Mouse (Mus musculus): Measurements from ENCODE around the gene Scn1a. TPM values are rescaled to one million over a fixed set of nuclear protein-coding genes. Genes with fewer than 3 reads are reported as not detected.

Scn1a gene
- 0.24 and 0.27 TPM in 2 replicates for polyA plus RNA-seq (2015; fragmentation: Nextera tagmentation; extraction: Ambion mirVana)

DNA sequence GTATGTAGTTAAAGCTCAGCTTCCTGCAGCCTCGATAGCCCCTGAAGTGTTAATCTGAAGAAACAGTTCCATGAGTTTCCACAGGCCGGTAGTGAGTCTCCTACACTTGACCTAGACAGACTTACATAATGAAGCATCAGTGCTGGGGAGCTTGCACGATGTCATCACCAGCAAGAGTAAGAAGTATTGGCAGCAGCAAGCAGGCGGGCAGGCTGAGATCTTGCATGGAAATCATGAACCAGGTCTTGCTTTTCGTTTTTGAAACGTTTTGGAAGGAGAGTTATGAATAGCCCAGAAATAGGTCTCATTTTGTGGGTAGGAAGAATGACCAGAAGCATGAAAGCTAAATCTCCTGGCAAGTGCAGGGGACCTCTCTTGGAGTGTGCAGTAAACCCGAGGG lies at the start of gene Scn1a:
Gene Scn1a, minus strand, starts transcription at position 130 of the 400 bp plus-strand sequence.
- ATAC-seq (ENCODE audit: insufficient read depth, low FRiP score, low read depth) = no peak
- H3K9ac ChIP-seq = no peak within 1 kb of the TSS; the same call in 1 of the 2 replicates
- 11% methylated on average over 7 of the region's 7 CpGs for WGBS
- peak within 1 kb of the TSS; percentile 1; the same call in 1 of the 2 replicates for H3K4me3 ChIP-seq (replicated peaks)
- no peaks in the 10 kb centered on the region for H3K36me3 ChIP-seq
- H3K4me1 ChIP-seq = peaks cover 6% of the 10 kb centered on the region
- no peak within 1 kb of the TSS for H3K27ac ChIP-seq
- H3K27me3 ChIP-seq (replicated peaks) = no peaks in the 10 kb centered on the region
- peak within 1 kb of the TSS; percentile 38 for H3K4me2 ChIP-seq
- H3K9me3 ChIP-seq = no peaks in the 10 kb centered on the region

GRCm38 (mm10) chr2:66478395-66478794 lies 37.8 kb upstream of the Scn1a start:
- ATAC-seq (ENCODE audit: insufficient read depth, low FRiP score, low read depth) = no peak; the same call in 1 of the 2 replicates
- WGBS = 52% methylated on average over 2 of the region's 2 CpGs
- no peaks in the 10 kb centered on the region for H3K27me3 ChIP-seq (replicated peaks)
- no peak overlapping the region for H3K4me3 ChIP-seq (replicated peaks)
- no peaks in the 10 kb centered on the region for H3K4me1 ChIP-seq
- no peak overlapping the region for H3K4me2 ChIP-seq
- H3K36me3 ChIP-seq = no peaks in the 10 kb centered on the region
- no peak overlapping the region for H3K27ac ChIP-seq
- no peaks in the 10 kb centered on the region for H3K9me3 ChIP-seq
- H3K9ac ChIP-seq = no peak overlapping the region

GRCm38 (mm10) chr2:66473181-66473822 lies 32.7 kb upstream of the Scn1a start:
- no peak overlapping the region for H3K4me2 ChIP-seq
- WGBS = 52% methylated on average over 3 of the region's 3 CpGs
- H3K27ac ChIP-seq = no peak overlapping the region
- no peaks in the 10 kb centered on the region for H3K36me3 ChIP-seq
- no peaks in the 10 kb centered on the region for H3K4me1 ChIP-seq
- H3K9me3 ChIP-seq = no peaks in the 10 kb centered on the region
- H3K4me3 ChIP-seq (replicated peaks) = no peak overlapping the region
- H3K27me3 ChIP-seq (replicated peaks) = no peaks in the 10 kb centered on the region
- no peak overlapping the region for H3K9ac ChIP-seq
- no peak for ATAC-seq (ENCODE audit: insufficient read depth, low FRiP score, low read depth)

- H3K4me1 ChIP-seq = no peaks in the 10 kb centered on the region
- no peak overlapping the region for H3K9ac ChIP-seq
- WGBS = 67% methylated on average over 3 of the region's 3 CpGs
- no peaks in the 10 kb centered on the region for H3K9me3 ChIP-seq
- no peak overlapping the region for H3K4me2 ChIP-seq
- ATAC-seq (ENCODE audit: insufficient read depth, low FRiP score, low read depth) = no peak
- no peak overlapping the region for H3K27ac ChIP-seq
- no peaks in the 10 kb centered on the region for H3K36me3 ChIP-seq
- no peak overlapping the region for H3K4me3 ChIP-seq (replicated peaks)
- H3K27me3 ChIP-seq (replicated peaks) = no peaks in the 10 kb centered on the region
Measured at GRCm38 (mm10) chr2:66465484-66465883, 24.8 kb upstream of the Scn1a start.

DNA sequence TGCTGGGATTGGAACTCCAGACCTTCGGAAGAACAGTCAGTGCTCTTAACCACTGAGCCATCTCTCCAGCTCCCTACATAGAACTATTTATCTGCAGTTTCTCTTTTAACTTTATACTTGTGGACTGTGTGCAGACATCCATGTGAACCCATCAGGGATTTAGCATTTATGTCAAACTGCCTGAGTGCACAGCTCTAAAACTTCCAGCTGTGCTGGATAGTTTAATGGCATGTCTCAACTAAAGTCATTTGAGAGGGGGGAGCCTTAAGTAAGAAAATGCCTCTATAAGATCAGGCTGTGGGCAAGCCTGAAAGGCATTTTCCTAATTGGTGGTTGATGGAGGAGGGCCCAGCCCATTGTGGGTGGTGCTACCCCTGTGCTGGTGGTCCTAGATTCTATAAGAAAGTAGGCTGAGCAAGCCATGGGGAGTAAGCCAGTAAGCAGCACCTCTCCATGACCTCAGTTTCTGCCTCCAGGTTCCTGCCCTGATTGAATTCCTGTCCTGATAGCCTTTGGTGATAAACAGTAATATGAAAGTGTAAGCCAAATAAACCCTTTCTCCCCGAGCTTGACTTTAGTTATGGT lies 24.3 kb upstream of the Scn1a start:
- no peak for ATAC-seq (ENCODE audit: insufficient read depth, low FRiP score, low read depth)
- H3K27ac ChIP-seq = no peak overlapping the region

GRCm38 (mm10) chr2:66463916-66464315 lies 23.3 kb upstream of the Scn1a start:
- no peaks in the 10 kb centered on the region for H3K9me3 ChIP-seq
- H3K4me2 ChIP-seq = no peak overlapping the region
- H3K9ac ChIP-seq = no peak overlapping the region
- H3K27ac ChIP-seq = no peak overlapping the region
- 91% methylated on average over 6 of the region's 6 CpGs for WGBS
- H3K36me3 ChIP-seq = no peaks in the 10 kb centered on the region
- no peaks in the 10 kb centered on the region for H3K27me3 ChIP-seq (replicated peaks)
- H3K4me1 ChIP-seq = no peaks in the 10 kb centered on the region
- H3K4me3 ChIP-seq (replicated peaks) = no peak overlapping the region
- no peak for ATAC-seq (ENCODE audit: insufficient read depth, low FRiP score, low read depth)

More for the DNA sequence above, 24.3 kb upstream of the Scn1a start:
- WGBS = 70% methylated on average over 2 of the region's 2 CpGs
- Histone ChIP-seq H3K9me3 (no peaks in the 10 kb centered on the region), H3K4me1 (no peaks in the 10 kb centered on the region), H3K27me3 (replicated peaks) (no peaks in the 10 kb centered on the region), H3K36me3 (no peaks in the 10 kb centered on the region), H3K9ac (no peak overlapping the region), H3K4me3 (replicated peaks) (no peak overlapping the region), H3K4me2 (no peak overlapping the region)

- Histone ChIP-seq H3K27ac (no peak overlapping the region), H3K9ac (no peak overlapping the region), H3K4me3 (replicated peaks) (no peak overlapping the region), H3K9me3 (no peaks in the 10 kb centered on the region), H3K4me1 (no peaks in the 10 kb centered on the region), H3K4me2 (no peak overlapping the region), H3K27me3 (replicated peaks) (no peaks in the 10 kb centered on the region), H3K36me3 (no peaks in the 10 kb centered on the region)
- WGBS = 89% methylated on average over 1 of the region's 1 CpGs
- no peak for ATAC-seq (ENCODE audit: insufficient read depth, low FRiP score, low read depth)
Measured at GRCm38 (mm10) chr2:66462458-66462857, 21.8 kb upstream of the Scn1a start.

DNA sequence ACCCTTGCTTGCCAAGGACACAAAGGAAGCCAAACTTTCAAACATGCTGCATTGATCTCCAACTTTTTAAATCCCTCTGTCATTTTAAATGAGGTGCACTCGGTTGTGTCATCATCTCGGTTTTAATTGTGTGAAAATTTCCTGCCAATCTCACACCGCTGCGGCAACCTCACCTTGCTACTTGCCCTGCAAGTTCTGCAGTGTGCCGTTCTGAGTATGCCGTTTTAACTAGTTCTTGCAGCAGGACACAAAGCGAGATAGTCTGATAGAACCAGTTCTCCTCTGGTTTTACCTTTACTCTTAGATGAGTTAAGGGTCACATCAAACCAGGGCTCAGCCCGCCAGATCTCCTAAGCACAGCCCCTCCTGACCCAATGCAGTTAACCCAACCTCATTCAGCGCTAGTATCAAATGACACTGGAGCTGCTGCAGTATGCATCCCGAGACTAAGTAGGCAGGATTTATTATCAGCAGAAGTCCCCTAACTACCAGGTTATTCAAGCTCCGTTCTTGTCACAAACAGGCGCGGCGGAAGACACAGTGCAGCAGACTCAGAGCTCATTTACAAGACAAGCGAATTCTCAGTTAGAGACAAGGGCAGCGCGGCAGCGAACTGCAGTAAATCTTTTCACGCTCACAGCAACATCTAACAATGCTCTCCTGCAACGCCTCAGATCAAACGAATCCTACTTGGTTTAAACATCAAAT lies 722 bp downstream of the Scn1a start:
- H3K4me3 ChIP-seq (replicated peaks) = peak overlapping the region; percentile 1; the same call in 1 of the 2 replicates
- ATAC-seq (ENCODE audit: insufficient read depth, low FRiP score, low read depth) = no peak

GRCm38 (mm10) chr2:66436286-66436685 lies 4.4 kb downstream of the Scn1a start:
- WGBS = 75% methylated on average over 3 of the region's 3 CpGs
- no peaks in the 10 kb centered on the region for H3K36me3 ChIP-seq
- H3K4me2 ChIP-seq = no peak overlapping the region
- H3K27me3 ChIP-seq (replicated peaks) = no peaks in the 10 kb centered on the region
- no peak overlapping the region for H3K9ac ChIP-seq
- peaks cover 6% of the 10 kb centered on the region for H3K4me1 ChIP-seq
- no peak overlapping the region for H3K27ac ChIP-seq
- H3K4me3 ChIP-seq (replicated peaks) = no peak overlapping the region
- H3K9me3 ChIP-seq = no peaks in the 10 kb centered on the region
- ATAC-seq (ENCODE audit: insufficient read depth, low FRiP score, low read depth) = no peak

More for the DNA sequence above, 722 bp downstream of the Scn1a start:
- H3K4me2 ChIP-seq = peak overlapping the region; percentile 38
- H3K4me1 ChIP-seq = peaks cover 6% of the 10 kb centered on the region
- no peak overlapping the region for H3K27ac ChIP-seq
- WGBS = 7% methylated on average over 21 of the region's 21 CpGs
- H3K36me3 ChIP-seq = no peaks in the 10 kb centered on the region
- no peaks in the 10 kb centered on the region for H3K27me3 ChIP-seq (replicated peaks)
- H3K9ac ChIP-seq = no peak overlapping the region
- H3K9me3 ChIP-seq = no peaks in the 10 kb centered on the region

- no peaks in the 10 kb centered on the region for H3K9me3 ChIP-seq
- H3K27ac ChIP-seq = no peak overlapping the region
- 0 out of 2 replicates have a peak, but pooled peaks cover 7% of the 10 kb centered on the region for H3K4me1 ChIP-seq
- peak overlapping the region; percentile 87 for H3K4me2 ChIP-seq
- WGBS = under 1% methylated on average over 14 of the region's 14 CpGs
- peak; percentile 43; the same call in 1 of the 2 replicates for ATAC-seq (ENCODE audit: insufficient read depth, low FRiP score, low read depth)
- H3K9ac ChIP-seq = no peak overlapping the region
- peaks cover 14% of the 10 kb centered on the region; the same call in 1 of the 2 replicates for H3K27me3 ChIP-seq (replicated peaks)
- no peaks in the 10 kb centered on the region for H3K36me3 ChIP-seq
- H3K4me3 ChIP-seq (replicated peaks) = peak overlapping the region; percentile 46
Measured at GRCm38 (mm10) chr2:66409740-66410290, 30.8 kb downstream of the Scn1a start.

DNA sequence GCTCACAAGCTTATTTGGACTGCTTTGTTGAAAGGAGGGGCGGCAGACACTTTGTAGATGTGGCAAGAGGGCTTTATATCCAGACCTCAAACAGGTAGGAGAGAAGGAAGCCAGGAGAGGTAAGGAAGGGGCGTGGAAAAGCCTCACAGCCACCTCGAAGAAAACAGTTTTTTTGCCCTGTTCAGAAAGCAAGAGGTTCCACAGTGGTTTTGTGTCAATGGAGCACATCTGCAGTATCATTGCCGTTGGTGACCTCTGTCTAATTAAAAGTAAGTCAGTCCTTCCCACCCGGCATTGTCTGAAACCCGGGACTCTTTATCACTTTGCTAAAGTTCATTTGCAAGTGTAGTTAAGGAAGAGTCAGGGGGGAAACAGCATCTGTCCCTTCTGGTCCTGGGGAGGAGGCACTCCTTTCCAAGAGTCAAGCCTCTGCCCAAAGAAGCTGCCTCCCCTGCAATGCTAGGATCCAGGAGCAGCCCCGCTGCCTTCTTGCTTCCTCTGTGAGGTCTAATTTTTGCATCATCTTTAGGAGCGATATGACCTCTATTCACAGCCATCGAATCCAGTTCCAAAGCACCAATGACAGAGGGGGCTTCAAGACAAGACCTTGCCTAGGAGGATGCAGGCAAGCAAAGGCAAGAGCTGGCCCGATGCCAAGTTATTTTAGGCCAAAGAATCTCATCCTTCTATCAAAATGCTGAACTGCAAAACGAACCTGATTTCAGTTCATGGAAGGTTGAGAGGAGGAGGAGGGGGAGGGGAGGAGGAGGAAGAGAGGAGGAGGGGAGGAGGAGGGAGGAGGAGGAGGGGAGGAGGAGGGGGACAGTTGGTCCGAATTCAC lies 31.5 kb downstream of the Scn1a start:
- Histone ChIP-seq H3K9me3 (no peaks in the 10 kb centered on the region), H3K4me2 (peak overlapping the region; percentile 87)

More for the DNA sequence above, 31.5 kb downstream of the Scn1a start:
- ATAC-seq (ENCODE audit: insufficient read depth, low FRiP score, low read depth) = no peak
- H3K9ac ChIP-seq = no peak overlapping the region
- peak overlapping the region; percentile 46 for H3K4me3 ChIP-seq (replicated peaks)
- H3K27me3 ChIP-seq (replicated peaks) = peaks cover 14% of the 10 kb centered on the region; the same call in 1 of the 2 replicates
- 0 out of 2 replicates have a peak, but pooled peaks cover 7% of the 10 kb centered on the region for H3K4me1 ChIP-seq
- WGBS = 10% methylated on average over 12 of the region's 12 CpGs
- no peak overlapping the region for H3K27ac ChIP-seq
- no peaks in the 10 kb centered on the region for H3K36me3 ChIP-seq

Data from stomach, embryonic 15.5 days (tissue).